Mouse (Mus musculus) midbrain, embryonic 12.5 days (tissue): Measurements from ENCODE around the gene F2r. TPM values are rescaled to one million over a fixed set of nuclear protein-coding genes. Genes with fewer than 3 reads are reported as not detected.

ENCODE experiments used
- ATAC-seq: fragments of 200-750 bp; cut with Nextera tagmentation; 2 replicates; pipeline ENCODE4 v1.8.0; 2017; ENCODE audit warnings: low read depth, moderate TSS enrichment, moderate library complexity; ENCODE audit not compliant: low FRiP score
- H3K27ac ChIP-seq: fragments of 300-500 bp; sonication (generic); replicated peaks from 2 replicates; pipeline ENCODE4 v1.5.1; 2016; ENCODE audit warnings: mild to moderate bottlenecking
- H3K27me3 ChIP-seq: fragments of 300-500 bp; sonication (generic); 2 replicates; pipeline ENCODE4 v1.6.1; 2016; ENCODE audit warnings: mild to moderate bottlenecking
- H3K36me3 ChIP-seq: fragments of 300-500 bp; sonication (generic); 2 replicates; pipeline ENCODE4 v1.6.1; 2016
- H3K4me1 ChIP-seq: fragments of 300-500 bp; sonication (generic); 2 replicates; pipeline ENCODE4 v1.6.1; 2016
- H3K4me2 ChIP-seq: fragments of 300-500 bp; sonication (generic); replicated peaks from 2 replicates; pipeline ENCODE4 v1.6.1; 2016; ENCODE audit warnings: mild to moderate bottlenecking, moderate library complexity
- H3K4me3 ChIP-seq: fragments of 300-500 bp; sonication (generic); 2 replicates; pipeline ENCODE4 v1.5.1; 2016; ENCODE audit warnings: mild to moderate bottlenecking
- H3K9ac ChIP-seq: fragments of 300-500 bp; sonication (generic); replicated peaks from 2 replicates; pipeline ENCODE4 v1.6.1; 2016; ENCODE audit warnings: mild to moderate bottlenecking, moderate library complexity
- H3K9me3 ChIP-seq: fragments of 300-500 bp; sonication (generic); 2 replicates; pipeline ENCODE4 v1.6.1; 2016; ENCODE audit warnings: mild to moderate bottlenecking
- WGBS: fragments of 180-500 bp; shearing (Covaris S2); methylation state at CpG from one replicate; pipeline ENCODE4 v1.1.7; 2016; 5-methylcytosine and 5-hydroxymethylcytosine counted together
- polyA plus RNA-seq: library from polyadenylated mRNA; unstranded; fragments of >200 nt; fragmentation: Nextera tagmentation; extraction: Ambion mirVana; gene quantifications from 2 replicates; pipeline ENCODE4 v1.2.1, GENCODE M21; 2016

F2r gene
- polyA plus RNA-seq, 1 experiment from 2014 or later, result 110 TPM

DNA sequence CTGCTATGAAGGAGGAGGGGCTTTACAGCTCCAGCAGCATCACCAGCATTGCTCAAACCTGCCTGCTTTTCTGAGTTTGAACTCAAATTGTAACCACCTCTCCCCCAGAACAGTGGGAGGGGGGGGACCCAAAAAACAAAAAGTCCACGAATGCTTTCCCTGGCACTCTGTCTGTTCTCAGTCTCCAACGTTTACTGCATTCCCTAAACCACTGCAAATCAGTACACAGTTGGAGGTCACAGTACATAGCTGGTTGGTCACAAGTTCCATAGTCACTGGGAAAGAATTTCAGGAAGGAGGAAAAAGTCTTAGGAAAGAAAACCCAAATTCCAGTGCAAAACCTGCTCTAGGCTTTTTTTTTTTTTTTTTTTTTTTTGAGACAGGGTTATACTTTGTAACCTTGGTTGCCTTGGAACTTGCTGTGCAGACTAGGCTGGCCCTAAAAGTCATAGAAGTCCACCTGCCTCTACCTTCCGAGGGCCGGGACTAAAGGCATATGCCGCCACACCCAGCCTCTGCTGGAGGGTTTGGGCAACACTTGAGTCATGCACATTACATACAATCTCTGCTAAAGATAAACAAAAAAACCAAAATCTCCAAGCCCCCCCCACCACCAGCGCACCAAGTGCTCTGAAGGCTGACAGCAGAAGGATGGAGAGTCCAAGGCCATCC lies 9.7 kb downstream of the F2r start:
- Histone ChIP-seq H3K4me3 (no peak overlapping the region), H3K4me1 (no peaks in the 10 kb centered on the region), H3K9me3 (0 out of 2 replicates have a peak, but pooled peaks cover 3% of the 10 kb centered on the region), H3K36me3 (peaks cover 60% of the 10 kb centered on the region), H3K27me3 (no peaks in the 10 kb centered on the region), H3K4me2 (no peak overlapping the region), H3K27ac (no peak overlapping the region), H3K9ac (no peak overlapping the region)
- 87% methylated on average over 6 of the region's 6 CpGs for WGBS
- ATAC-seq, result no peak

DNA sequence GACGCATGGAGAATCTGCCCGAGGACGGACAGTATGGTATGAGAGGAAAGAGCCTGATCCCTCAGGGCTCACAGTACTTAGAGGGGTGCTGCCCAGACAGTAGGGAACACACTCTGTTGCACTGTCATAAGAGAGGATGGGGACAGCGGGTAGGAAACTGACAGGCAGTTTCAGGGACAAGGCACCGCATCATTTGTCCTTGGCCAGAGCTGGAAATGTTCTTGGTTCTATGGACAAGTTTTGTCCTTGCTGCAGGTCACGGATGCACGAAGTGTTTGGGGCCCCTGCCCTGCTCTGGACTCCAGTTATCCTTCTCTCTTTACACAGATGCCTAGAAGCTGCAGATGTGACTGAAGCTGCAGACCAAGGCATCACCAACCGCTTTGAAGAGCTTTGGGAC lies 11.3 kb downstream of the F2r start:
- Histone ChIP-seq H3K4me3 (no peak overlapping the region), H3K9ac (no peak overlapping the region), H3K9me3 (0 out of 2 replicates have a peak, but pooled peaks cover 3% of the 10 kb centered on the region), H3K36me3 (peaks cover 71% of the 10 kb centered on the region), H3K27me3 (no peaks in the 10 kb centered on the region), H3K4me1 (no peaks in the 10 kb centered on the region), H3K27ac (no peak overlapping the region), H3K4me2 (no peak overlapping the region)
- WGBS, result 96% methylated on average over 8 of the region's 8 CpGs
- ATAC-seq, result no peak

- 94% methylated on average over 25 of the region's 25 CpGs for WGBS
- H3K36me3 ChIP-seq, result peaks cover 67% of the 10 kb centered on the region
Measured at GRCm38 (mm10) chr13:95604288-95604687, 14.0 kb downstream of the F2r start.

DNA sequence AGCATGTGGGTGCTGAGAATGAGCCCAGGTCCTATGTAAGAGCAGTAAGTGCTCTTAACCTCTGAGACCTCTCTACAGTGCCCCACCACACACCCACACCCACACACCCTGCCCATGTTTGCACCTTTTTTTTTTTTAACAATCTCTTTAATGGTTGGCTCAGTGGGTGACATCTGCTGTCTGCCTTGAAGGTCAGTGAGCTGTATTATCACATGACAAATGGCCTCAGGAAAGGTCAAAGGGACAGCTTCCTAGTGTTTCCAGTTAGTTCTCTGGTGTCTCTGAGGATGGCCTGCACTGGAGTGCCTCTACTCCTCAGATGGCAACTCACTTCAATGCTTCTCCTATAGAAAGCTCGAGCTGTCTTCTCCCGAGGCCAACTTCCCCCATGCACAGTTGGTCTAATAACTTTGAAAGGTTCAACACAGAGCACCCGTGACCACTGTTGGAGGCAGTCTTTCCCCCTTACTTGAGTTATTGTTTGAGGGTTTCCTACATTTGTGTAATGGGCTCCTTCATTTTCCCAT lies 18.4 kb downstream of the F2r start:
- no peaks in the 10 kb centered on the region for H3K4me1 ChIP-seq
- WGBS, result 84% methylated on average over 3 of the region's 3 CpGs
- ATAC-seq, result no peak

More at GRCm38 (mm10) chr13:95604288-95604687, 14.0 kb downstream of the F2r start:
- Histone ChIP-seq H3K4me3 (no peak overlapping the region), H3K9ac (no peak overlapping the region), H3K9me3 (0 out of 2 replicates have a peak, but pooled peaks cover 3% of the 10 kb centered on the region), H3K27me3 (no peaks in the 10 kb centered on the region), H3K4me1 (no peaks in the 10 kb centered on the region), H3K4me2 (no peak overlapping the region), H3K27ac (no peak overlapping the region)
- ATAC-seq, result no peak

DNA sequence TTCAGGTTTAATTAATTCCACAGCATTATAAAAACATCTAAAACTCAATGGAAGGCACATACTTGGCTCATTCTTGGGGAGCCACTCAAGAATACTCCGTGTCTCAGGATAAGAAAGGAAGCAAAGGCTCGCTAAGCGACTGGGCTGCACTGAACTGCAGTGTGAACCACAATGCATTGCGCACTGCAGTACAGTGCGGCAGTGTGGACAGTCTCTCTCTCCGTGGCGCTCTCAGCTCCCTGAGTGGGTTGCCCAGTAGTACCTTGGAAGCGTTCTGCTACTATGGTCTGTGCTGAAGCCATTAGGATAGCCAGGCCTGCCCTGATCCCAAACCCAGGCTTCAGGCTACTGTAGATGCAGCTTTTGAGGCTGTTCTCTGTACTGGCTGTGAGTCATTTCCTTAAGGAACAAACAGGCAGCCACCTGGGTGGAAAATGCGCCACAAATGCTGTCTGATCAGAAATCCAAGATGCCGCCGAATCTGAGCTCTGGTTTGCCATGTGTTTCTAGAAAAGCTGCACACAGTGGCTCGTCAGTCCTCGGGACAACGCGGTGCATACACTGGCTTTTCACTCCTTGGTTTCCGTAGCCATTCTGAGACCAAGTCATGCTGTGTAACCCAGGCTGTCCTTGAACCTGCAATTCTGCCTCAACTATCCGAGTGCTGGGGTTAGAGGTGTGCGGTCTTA lies 19.9 kb downstream of the F2r start:
- H3K4me1 ChIP-seq, result no peaks in the 10 kb centered on the region
- no peak overlapping the region for H3K4me2 ChIP-seq
- no peak overlapping the region for H3K27ac ChIP-seq
- no peak overlapping the region for H3K9ac ChIP-seq
- H3K9me3 ChIP-seq, result no peaks in the 10 kb centered on the region
- peak; percentile 52; the same call in 1 of the 2 replicates for ATAC-seq
- H3K4me3 ChIP-seq, result no peak overlapping the region
- WGBS, result 90% methylated on average over 18 of the region's 18 CpGs
- H3K27me3 ChIP-seq, result no peaks in the 10 kb centered on the region
- peaks cover 21% of the 10 kb centered on the region for H3K36me3 ChIP-seq

More for the DNA sequence above, 18.4 kb downstream of the F2r start:
- Histone ChIP-seq H3K9me3 (no peaks in the 10 kb centered on the region), H3K36me3 (peaks cover 36% of the 10 kb centered on the region), H3K27me3 (no peaks in the 10 kb centered on the region), H3K4me3 (no peak overlapping the region), H3K27ac (no peak overlapping the region), H3K4me2 (no peak overlapping the region), H3K9ac (no peak overlapping the region)

DNA sequence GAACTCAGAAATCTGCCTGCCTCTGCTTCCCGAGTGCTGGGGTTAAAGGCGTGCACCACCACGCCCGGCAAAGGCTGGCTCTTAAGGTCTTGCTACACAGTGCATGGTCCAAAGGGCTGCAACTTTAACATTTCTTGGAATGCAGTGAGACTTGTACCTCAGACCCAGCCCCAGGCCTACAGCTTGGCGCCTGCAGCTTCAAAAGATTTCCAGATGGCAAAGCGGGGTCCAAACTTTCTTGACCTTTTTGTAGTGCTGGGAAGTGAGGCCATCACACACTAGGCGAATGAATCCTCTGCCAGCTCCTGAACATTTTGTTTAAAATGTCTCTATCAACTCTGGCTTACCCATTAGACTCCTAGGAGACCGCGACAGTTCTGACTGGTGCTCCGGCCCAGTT lies 20.7 kb downstream of the F2r start:
- Histone ChIP-seq H3K4me3 (no peak overlapping the region), H3K9me3 (no peaks in the 10 kb centered on the region), H3K27ac (no peak overlapping the region), H3K27me3 (no peaks in the 10 kb centered on the region), H3K4me2 (no peak overlapping the region), H3K36me3 (peaks cover 13% of the 10 kb centered on the region), H3K9ac (no peak overlapping the region), H3K4me1 (no peaks in the 10 kb centered on the region)
- 90% methylated on average over 10 of the region's 10 CpGs for WGBS
- ATAC-seq, result no peak

GRCm38 (mm10) chr13:95596689-95597088 lies 21.6 kb downstream of the F2r start:
- H3K9ac ChIP-seq, result no peak overlapping the region
- no peaks in the 10 kb centered on the region for H3K27me3 ChIP-seq
- ATAC-seq, result no peak
- H3K27ac ChIP-seq, result no peak overlapping the region
- H3K36me3 ChIP-seq, result peaks cover 8% of the 10 kb centered on the region
- H3K4me2 ChIP-seq, result no peak overlapping the region
- 73% methylated on average over 7 of the region's 7 CpGs for WGBS
- no peaks in the 10 kb centered on the region for H3K9me3 ChIP-seq
- H3K4me3 ChIP-seq, result no peak overlapping the region
- H3K4me1 ChIP-seq, result no peaks in the 10 kb centered on the region

DNA sequence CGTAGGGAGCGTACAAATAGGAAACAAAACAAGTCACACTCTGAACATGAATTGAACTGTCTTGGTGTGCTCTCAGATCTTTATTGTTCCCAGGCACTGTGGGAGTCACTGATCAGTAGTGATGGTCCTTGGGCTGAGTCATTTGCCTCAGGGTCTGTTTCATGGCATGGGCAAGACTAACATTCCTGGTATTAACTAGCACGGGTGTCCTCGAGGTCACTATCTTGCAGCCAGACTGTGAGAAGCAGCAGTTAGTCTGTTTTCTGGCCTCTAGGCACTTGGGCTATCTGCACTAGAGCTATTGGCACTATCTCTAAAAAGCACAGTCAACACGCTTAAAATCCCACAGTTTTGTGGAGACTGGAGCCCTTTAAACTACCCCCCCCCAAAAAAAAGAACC lies 22.4 kb downstream of the F2r start:
- ATAC-seq, result no peak
- 82% methylated on average over 5 of the region's 5 CpGs for WGBS
- no peak overlapping the region for H3K9ac ChIP-seq
- H3K4me3 ChIP-seq, result no peak overlapping the region
- H3K27ac ChIP-seq, result no peak overlapping the region
- H3K9me3 ChIP-seq, result no peaks in the 10 kb centered on the region
- no peaks in the 10 kb centered on the region for H3K27me3 ChIP-seq
- no peaks in the 10 kb centered on the region for H3K36me3 ChIP-seq
- no peak overlapping the region for H3K4me2 ChIP-seq
- H3K4me1 ChIP-seq, result no peaks in the 10 kb centered on the region

- H3K9ac ChIP-seq, result no peak overlapping the region
- H3K4me3 ChIP-seq, result no peak overlapping the region
- H3K4me1 ChIP-seq, result no peaks in the 10 kb centered on the region
- no peak for ATAC-seq
- no peak overlapping the region for H3K4me2 ChIP-seq
- no peak overlapping the region for H3K27ac ChIP-seq
- no peaks in the 10 kb centered on the region for H3K27me3 ChIP-seq
- WGBS, result 91% methylated on average over 7 of the region's 7 CpGs
- no peaks in the 10 kb centered on the region for H3K36me3 ChIP-seq
- H3K9me3 ChIP-seq, result no peaks in the 10 kb centered on the region
Measured at GRCm38 (mm10) chr13:95595411-95595810, 22.9 kb downstream of the F2r start.

DNA sequence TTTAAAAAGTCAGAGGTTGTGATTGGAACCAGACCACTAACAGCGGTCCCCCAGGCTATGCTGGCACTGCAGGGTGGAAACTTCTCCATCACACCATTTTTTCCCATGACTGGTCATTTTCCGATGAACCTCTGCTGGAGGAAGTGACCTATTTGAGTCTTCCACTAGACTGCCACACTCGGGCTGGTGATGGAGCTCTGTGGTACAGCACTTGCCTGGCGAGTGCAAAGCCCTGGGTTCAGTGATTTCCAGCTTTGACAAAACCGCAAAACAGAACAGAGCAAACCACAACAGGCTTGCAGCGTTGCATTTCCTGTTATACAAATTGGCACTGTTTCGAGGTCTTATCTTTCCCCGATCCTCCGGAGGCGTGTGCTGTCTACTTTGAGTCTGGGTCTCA lies 25.4 kb downstream of the F2r start:
- Histone ChIP-seq H3K4me2 (no peak overlapping the region), H3K36me3 (no peaks in the 10 kb centered on the region), H3K27ac (no peak overlapping the region), H3K27me3 (no peaks in the 10 kb centered on the region), H3K4me1 (no peaks in the 10 kb centered on the region), H3K9ac (no peak overlapping the region), H3K4me3 (no peak overlapping the region), H3K9me3 (no peaks in the 10 kb centered on the region)
- no peak for ATAC-seq
- 86% methylated on average over 10 of the region's 10 CpGs for WGBS

DNA sequence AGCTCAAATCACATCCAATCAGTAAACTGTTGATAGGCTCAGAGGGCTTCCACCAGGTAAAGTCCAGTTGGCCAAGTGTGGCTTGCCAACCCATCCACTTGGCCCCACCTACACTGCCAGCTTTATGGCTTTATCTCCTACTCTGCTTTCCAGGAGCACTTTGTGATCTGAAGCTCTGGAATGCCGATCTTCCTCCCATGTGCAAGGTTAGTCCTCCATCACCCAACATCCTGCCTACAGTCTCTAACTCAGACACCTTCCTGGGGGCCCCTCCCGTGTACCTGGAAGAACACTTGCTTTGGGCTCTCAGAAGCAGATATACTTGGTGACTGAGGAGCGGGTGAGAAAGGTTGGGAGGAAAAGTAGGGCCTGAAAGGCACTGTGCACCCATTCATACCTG lies 26.7 kb downstream of the F2r start:
- Histone ChIP-seq H3K4me1 (no peaks in the 10 kb centered on the region), H3K36me3 (no peaks in the 10 kb centered on the region), H3K27ac (no peak overlapping the region), H3K27me3 (no peaks in the 10 kb centered on the region), H3K9me3 (no peaks in the 10 kb centered on the region), H3K9ac (no peak overlapping the region), H3K4me2 (no peak overlapping the region), H3K4me3 (no peak overlapping the region)
- no peak for ATAC-seq
- WGBS, result 90% methylated on average over 3 of the region's 3 CpGs

DNA sequence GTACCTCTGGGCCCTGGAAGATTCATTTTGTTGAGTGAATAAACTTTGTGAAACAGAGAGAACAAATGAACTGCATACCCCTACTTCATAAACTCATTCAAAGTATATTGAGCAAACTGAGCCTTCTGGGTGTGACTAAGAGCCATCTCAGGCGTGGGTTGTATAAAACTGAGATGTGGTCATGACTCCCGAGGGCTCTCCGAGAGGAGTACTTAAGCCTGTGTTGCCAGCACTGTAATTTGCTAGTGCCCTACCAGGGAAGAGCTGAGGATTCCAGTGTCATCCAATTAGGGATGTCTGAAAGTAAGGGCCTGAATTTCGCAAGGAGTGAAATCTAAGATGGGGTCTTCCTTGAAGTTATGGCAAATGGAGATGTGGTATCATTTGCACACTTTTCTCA lies 30.7 kb downstream of the F2r start:
- Histone ChIP-seq H3K4me2 (no peak overlapping the region), H3K36me3 (no peaks in the 10 kb centered on the region), H3K27ac (no peak overlapping the region), H3K4me3 (no peak overlapping the region), H3K9ac (no peak overlapping the region), H3K4me1 (peaks cover 4% of the 10 kb centered on the region; the same call in 1 of the 2 replicates), H3K9me3 (no peaks in the 10 kb centered on the region), H3K27me3 (no peaks in the 10 kb centered on the region)
- WGBS, result 87% methylated on average over 4 of the region's 4 CpGs
- ATAC-seq, result no peak
